Mouse (Mus musculus): ENCODE measurements at regions not wholly inside any gene's neighbourhood (a gene's known extent, or its start where the extent isn't known, plus 50 kb on each side); places are given as distances from the start of the nearest gene placed in this dataset.

- DNase-seq (ENCODE audit: low spot score): no peak
Observed at GRCm38 (mm10) chr15:16404077-16404476, 324.5 kb upstream of the Cdh9 start.

DNA sequence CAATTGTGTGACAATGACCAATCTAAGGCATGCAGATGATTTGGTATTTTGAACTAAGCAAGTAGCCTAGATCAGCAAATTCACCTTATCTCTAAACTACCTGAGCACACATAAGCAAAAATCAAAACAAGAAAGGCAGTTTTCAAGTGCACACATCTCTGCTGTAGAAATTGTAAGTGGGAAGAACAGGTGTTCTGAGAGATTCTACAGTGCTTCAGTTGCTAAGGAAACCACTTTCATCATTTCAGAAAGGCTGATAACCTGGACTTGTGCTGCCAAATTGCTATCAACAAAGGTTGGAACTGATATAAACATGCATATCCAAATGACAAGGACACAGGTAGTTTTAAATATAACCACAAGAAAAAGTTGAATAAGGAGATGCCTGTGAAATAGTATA, 322.4 kb upstream of the Cdh9 start:
- no peak for DNase-seq (ENCODE audit: low spot score)

GRCm38 (mm10) chr15:16411686-16412085, 316.9 kb upstream of the Cdh9 start:
- no peak for DNase-seq (ENCODE audit: low spot score)

DNA sequence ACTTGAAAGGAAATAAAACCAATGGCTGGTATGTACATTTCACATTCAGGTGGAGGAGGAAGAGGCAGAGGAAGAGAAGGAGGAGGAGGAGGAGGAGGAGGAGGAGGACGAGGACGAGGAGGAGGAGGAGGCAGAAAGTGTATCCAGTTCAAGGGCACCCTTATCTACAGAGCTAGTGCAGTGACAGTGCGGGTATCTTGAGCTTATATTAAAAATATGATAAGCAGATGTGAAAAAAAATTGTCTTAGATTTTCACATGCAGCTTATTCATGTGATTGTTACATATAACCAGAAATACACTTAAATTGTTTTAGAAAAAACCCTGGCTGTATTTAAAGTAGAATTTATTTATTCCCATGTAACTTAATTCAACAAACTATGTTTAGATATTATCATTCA, 310.8 kb upstream of the Cdh9 start:
- no peak for DNase-seq (ENCODE audit: low spot score)

GRCm38 (mm10) chr15:16423019-16423418, 305.5 kb upstream of the Cdh9 start:
- no peak for DNase-seq (ENCODE audit: low spot score)

DNA sequence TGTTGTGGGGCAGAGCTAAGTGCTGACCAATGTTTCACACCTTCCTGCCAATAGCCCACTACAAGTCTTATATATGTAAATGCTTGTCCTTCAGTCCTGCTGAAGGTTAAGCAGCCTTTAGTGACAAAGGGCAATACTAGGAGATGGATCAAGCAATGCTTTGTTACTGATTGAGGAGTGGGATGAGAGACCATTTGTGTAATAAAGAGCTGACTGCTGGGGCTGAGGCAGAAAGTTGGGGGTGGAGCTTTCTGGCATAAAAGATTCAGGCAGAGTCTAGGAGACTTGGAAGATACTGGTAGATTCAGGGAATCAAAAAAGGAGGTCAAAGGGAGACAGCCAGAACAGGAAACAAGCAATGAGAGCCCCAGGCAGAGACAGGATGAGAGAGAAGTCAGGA, 281.9 kb upstream of the Cdh9 start:
- no peak for DNase-seq (ENCODE audit: low spot score)

- no peak for DNase-seq (ENCODE audit: low spot score)
Observed at GRCm38 (mm10) chr15:16491238-16491637, 237.3 kb upstream of the Cdh9 start.

GRCm38 (mm10) chr15:16492871-16493270, 235.7 kb upstream of the Cdh9 start:
- no peak for DNase-seq (ENCODE audit: low spot score)

DNA sequence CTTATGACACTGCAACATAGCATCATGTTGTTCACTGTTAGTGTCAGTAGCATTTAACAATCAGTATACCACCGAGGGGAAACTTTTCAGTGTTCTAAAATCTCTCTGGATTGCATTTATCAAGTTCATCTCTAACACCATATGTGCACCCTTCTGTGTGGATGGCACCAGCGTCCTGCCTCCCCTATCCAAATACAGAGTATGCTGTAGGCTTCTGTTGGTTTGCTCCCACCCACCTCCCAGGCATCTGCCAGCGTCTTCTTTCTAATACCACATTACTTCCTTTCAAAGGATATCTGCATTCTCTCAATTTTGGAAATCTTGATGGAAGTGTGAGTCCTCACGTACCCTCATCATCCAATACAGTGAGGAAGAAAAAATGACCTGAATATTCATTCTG, 208.0 kb upstream of the Cdh9 start:
- no peak for DNase-seq (ENCODE audit: low spot score)

DNA sequence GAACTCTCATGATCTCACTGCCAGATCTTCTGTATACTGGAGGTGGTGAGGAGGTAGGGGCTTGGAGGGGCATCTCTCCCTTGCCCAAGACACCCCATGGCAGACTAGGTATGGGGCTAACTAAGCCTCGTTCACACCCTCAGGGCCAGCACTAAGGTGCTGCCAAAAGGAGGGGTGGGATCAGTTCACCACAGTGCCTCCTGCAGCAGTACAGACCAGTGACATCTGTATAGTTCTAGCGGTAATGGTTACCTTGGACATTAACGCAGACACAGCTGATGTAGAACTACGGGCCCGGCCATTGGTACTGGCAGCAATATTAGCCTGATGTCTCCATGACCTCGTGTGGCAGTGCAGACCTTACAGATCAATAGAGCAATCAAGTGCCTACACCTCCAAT, 196.0 kb upstream of the Cdh9 start:
- no peak for DNase-seq (ENCODE audit: low spot score)

DNA sequence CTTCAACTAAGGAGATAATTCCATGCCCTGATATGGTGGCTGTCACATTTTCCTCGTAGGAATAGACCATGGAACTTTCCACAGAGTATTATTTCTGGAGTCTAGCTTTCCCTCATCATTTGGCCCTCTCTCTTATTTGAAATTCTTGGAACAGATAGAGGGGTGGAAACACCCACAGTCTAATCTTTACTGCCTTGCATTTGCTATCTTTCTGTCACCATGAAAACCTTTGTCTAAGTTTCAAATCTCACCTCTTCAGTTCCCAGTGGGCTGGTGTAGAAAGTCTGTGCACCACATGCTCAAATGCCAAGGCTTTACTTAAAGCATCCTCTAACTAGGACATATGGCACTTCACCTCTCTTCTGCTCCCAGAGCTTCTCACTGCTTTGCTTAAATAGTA, 187.3 kb upstream of the Cdh9 start:
- peak; percentile 32 for DNase-seq (ENCODE audit: low spot score)

GRCm38 (mm10) chr15:16555173-16555572, 173.4 kb upstream of the Cdh9 start:
- no peak for DNase-seq (ENCODE audit: low spot score)

DNA sequence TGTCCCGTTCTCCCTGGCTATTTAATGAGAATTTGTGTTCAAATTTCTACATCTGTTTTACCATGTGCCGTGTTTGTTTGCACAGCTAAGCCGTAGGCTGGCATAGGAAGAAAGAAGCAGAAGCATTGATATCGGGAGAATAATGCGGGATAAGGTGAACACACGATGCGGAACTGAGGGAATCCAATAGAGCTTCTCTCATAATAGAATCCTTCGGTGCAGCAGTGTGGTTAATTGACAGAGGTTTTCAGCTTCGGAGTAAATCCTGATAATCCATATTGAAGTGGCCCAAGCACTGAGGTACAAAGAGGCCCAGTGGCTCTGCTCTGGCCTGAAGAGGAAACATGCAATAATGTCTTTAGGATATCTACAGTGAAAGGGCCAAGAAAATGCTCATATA, 172.2 kb upstream of the Cdh9 start:
- DNase-seq (ENCODE audit: low spot score): no peak

- no peak for DNase-seq (ENCODE audit: low spot score)
Observed at GRCm38 (mm10) chr15:16566155-16566732, 162.3 kb upstream of the Cdh9 start.

- no peak for DNase-seq (ENCODE audit: low spot score)
Observed at GRCm38 (mm10) chr15:16566799-16567198, 161.8 kb upstream of the Cdh9 start.

DNA sequence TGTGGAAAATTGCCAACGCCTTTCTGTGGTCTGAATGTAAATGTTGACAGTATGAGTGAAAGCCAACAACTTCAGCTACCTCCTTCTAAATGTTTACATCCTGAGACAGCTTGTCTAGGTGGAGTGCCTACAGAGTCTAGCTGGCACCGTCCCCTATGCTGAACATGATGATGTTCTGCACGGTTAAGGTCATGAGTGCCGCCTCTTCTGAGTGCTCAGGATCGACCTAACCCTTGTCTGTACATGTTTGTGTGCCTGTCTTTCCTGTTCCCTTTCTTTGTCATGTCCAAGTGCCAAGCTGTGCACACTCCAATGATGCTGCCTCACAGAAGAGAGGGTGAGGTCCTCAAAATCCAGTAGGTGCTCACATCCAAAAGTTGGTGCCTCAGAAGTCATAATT, 111.7 kb upstream of the Cdh9 start:
- DNase-seq (ENCODE audit: low spot score): no peak

- DNase-seq (ENCODE audit: low spot score): no peak
Observed at GRCm38 (mm10) chr15:16629341-16630121, 99.0 kb upstream of the Cdh9 start.

GRCm38 (mm10) chr15:16639631-16640030, 88.9 kb upstream of the Cdh9 start:
- DNase-seq (ENCODE audit: low spot score): no peak

- no peak for DNase-seq (ENCODE audit: low spot score)
Observed at GRCm38 (mm10) chr15:16652934-16653669, 75.5 kb upstream of the Cdh9 start.

- DNase-seq (ENCODE audit: low spot score): no peak
Observed at GRCm38 (mm10) chr15:16653690-16654089, 74.9 kb upstream of the Cdh9 start.

DNA sequence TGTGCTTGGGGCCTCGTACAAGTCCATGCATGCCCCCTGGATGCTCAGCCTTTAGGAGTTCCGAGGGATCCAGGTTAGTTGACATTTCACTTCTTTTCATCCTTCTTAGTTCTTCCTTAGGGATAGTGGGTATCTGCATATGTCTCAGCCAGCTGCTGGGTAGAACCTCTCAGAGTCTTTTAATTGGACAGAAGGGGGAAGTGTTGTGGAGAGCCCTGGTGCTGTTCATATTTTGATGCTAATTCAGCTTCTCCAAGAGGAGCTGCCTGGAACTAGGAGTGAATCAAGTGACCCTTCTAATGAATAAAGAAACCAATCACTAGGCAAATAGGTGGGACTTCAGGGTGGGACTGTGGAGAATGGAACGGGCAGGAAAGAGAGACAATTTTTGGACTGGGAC, 67.3 kb upstream of the Cdh9 start:
- no peak for DNase-seq (ENCODE audit: low spot score)

Measured in left cerebral cortex, adult 11 months (tissue).